Mouse (Mus musculus) retina, postnatal 1 day (tissue): ENCODE results near the gene Rnls.
"Not testable (repeated sequence)": the region's sequence is repeated elsewhere in the genome, so short reads cannot be mapped to it uniquely, and the experiment has no call there.

ENCODE experiments used
- DNase-seq: peaks from one replicate; pipeline ENCODE4 v3.0.0-alpha.2; 2012

The Rnls gene

DNA sequence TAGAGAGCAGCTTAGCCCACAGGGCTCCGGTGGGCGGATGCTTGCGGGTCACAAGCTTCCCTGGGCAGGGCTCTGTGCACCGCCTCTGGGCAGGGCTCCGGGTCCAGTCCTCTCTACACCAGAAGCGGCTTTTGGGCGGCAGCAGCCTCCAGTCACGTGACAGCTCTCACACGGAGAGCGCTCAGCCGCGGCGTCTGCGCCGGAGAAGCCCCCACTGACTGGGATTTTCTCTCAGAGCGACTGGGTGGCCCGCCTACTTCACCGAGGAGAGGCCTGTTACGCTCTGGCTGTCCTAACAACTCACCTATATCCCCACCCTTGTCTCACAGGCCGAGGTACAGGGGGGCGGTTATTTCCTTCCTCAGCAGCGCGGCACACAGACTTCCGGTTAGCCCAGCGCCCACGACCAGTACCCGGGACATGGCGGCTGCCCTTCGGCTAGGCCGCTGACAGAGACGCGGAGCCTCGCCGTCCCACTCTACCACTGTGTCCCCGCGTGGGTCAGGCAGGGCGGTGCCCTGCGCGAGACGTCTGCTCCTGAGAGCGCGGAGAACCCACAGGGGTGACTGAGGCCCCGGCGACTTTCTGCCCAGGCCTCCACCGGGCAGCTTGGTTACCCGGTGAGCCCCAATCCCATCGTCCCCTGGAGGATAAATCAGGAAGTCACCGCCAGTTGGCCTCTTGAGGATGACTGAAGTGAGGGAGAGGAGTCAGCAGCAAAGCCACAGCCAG is at the start of gene Rnls:
Rnls (minus strand) TSS at position 645 of the 732 bp plus-strand sequence.
- DNase-seq = peak; percentile 93

DNA sequence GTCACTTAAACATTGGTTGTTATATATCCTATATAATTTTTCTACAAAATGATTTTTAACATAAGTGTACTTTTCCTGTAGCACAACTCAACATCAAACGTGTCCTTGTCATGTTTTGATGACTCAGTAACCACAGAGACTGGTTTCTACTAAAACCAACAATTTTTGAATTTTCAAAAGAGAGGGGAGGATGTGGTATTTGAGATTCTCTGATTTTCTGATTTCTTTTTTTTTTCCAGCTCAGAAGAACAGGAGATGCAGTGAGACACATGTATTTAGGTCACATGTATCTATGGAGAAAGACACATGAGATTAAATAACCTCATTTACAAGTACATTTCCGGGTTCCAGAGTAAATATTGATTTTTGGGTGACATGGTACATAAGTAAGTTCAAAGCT is 37.4 kb upstream of the Rnls start:
- no peak for DNase-seq

DNA sequence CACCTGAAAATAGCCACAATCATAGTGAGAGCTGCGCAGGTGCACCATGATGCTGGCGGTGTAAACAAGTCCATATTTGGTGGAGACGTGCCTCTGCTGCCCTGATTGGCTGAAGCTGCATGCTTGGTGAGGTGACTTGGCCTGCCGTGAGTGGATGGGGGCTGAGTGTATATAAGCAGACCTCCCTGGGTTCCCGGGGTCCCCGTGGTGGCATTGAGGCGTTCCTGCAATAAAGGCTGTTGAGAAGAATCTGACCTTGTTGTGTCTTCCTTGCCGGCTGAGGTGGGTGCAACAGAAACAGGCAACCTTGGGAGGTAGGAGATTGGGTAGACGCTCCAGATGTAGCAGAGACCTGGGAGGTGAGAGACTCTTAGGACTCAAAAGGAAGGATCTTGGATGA is 27.3 kb upstream of the Rnls start:
- DNase-seq = not testable (repeated sequence)

DNA sequence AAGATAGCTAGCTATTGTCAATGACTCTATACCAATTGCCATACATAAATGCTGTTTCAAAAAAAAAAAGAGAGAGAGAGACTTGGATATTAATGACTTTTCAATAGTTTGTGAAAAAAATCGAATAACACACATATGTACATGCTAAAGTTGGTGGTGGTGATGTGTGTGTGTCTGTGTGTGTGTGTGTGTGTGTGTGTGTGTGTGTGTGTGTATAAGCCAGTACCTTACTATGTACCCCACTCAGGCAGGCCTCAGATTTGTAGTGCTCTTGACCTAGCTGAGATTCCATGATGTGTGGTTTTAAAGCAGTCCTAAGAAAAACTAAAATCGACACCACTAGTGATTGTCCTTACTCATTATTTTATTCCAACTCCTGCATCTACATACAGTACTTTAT is 11.3 kb downstream of the Rnls start:
- DNase-seq = no peak

DNA sequence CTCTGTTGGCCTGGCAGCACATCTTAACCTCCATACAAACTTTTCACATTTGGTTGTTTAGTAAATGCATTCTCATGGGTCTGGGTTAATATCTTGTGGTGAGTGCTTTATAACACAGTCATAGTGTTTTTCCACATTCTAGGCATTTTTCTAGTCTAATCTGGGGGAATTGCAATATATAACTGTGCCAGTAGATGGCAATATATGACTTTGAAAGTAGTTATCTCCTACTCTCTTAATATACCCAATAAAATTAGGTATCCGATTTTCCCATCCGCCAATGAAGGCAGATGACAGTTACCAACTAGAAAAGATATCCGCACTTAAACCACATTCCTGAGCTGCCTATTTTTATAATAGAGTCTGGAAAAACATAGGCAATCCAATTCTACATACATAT is 11.7 kb downstream of the Rnls start:
- DNase-seq = peak; percentile 66

DNA sequence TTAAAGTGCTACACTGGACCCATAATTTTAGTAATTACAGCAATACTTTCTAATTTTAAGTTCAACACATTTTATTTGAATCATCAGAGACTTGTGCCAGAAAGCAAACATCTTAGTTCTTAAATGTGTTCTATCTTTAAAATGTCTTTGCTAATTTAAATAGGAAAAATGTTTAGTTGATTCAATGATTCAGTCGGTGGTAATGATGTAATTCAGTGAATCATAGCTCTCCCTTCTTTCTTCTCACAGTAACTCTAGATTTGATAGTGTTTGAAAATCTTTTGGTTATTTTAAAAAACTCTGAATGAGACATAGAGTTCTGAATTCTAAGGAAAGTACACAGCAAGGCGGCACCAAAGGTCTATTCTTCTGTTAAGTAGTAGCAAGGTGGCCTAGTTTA is 23.3 kb downstream of the Rnls start:
- DNase-seq = no peak

DNA sequence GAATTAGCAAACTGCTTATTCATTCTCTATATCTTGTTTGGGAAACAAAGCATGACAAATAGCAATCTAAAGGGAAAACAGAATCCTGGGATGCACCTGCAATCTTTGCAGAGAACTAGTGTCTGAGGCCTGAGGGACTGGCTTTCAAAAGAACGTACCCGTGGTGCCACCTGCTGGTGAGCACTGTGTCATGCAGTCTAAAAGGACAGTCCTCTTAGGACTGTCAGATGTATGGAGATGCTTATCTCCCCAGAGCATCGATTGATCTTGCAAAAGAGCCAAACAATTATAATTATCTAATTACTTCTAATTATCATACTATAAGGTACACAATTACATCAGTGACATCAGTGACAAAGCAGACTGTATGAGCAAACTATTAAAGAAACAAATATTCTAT is 25.4 kb downstream of the Rnls start:
- DNase-seq = peak; percentile 77

DNA sequence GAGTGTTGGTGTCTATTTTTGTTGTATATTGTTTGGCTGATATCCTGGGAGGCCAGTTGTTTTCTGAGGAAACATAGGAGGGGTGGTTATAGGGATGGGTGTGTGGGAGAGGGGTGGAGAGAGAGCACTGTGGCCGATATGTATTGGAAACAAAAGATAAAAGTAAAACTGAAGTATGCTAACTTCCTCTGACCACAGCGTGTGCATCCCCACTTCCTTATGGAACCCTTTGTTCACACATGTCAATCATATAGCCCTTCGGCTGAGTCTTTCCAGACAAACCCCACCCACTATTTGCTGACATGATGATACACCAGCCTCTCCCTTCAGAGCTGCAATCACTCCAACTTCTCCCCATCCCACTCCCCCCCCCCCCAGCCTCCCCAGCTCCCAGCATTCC is 35.1 kb downstream of the Rnls start:
- no peak for DNase-seq

DNA sequence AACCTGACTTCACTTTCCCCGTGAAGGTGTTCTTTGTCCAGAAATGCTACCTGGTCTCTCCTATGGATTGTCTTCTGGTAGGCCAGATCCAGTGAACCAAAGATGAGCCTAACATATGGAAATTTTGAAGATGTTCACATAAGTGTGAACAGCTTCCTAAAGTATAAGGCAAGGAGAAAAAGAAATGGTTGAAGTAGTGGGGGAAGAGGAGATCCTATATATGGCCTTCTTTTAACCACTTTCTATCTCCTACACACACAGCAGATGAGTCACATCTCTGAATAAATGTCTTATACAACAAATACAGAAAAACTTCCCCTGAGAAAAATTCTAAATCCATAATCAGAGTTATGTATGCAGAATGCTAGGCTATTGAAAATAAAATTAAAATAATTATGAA is 52.0 kb downstream of the Rnls start:
- DNase-seq = no peak

DNA sequence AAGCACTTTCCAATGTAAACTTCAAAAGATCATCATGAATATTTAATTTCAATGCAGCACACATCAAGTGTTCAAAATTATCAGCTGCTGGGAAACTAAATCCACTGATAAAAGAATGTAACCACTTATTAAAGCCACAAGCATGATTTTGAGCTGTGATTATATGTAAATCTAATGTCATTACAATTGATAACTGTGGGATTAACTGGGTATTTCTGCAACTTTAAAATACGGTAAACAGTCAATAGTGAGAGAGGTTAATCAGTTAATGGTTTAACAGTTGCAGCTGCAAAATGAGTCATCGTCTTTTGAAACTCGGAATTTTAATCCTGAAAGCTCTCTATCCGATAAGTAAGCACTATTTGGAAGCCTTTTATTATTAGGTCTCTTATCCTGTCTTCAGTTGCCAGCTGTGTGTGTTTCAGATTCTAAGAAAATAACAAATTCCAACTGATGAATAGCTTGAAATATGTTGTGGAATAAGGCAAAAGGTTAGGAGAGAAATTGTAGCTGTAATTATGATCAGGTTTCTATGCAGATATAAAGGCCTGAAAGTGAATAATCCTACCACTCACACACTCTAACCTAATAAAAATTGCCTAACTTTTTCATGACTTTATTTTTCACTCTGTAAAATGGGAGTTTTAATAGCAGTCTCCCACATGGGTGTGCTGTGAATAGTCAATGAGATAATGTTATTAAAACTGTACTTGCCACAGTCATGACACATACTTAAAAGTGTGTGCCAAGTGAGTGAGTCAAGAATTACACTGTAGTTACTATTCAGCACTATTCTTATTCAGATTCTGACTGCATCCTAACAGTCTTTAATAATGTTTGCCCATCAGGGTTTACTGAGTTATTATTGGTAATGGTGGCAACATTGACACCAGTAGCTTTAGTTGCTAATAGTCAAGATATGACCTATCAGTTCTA is 65.1 kb downstream of the Rnls start:
- no peak for DNase-seq

DNA sequence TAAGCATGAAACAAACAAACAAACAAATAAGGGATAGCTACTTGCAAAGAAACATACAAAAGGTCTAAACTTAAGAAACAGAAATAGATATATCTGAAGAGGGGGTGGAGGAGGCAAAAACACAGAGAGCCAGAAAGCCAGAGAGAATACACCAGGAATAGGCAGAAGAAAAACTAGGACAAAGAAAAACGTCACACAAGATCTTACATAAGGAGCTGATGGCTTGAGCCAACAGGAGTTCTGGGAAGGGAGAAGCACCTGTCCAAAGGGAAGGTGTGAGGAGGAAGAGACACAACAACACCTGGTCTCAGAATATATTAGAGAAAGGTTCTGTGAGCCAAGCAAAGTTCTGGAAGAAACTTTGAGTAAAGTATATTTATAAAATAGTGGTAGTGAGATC is 73.3 kb downstream of the Rnls start:
- DNase-seq = no peak

DNA sequence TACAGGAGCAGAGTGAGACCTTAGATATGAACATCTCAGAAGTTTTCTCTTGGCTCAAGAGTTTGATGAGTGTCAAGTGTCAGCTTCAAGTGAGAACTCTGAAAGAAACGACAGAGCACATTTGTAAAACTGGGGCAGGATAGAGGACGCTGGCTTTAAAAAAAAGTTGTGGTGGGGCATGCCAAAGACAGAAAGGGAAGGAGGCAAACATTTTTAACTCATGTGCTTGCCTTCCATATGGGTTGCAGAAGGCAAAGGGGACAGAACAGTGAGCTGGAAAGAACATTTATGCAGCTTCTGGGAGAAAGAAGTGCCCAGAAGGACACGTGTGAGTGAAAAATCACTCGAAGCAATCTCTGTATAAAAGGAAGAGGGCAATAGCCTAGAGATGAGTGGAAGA is 75.0 kb downstream of the Rnls start:
- DNase-seq = no peak

DNA sequence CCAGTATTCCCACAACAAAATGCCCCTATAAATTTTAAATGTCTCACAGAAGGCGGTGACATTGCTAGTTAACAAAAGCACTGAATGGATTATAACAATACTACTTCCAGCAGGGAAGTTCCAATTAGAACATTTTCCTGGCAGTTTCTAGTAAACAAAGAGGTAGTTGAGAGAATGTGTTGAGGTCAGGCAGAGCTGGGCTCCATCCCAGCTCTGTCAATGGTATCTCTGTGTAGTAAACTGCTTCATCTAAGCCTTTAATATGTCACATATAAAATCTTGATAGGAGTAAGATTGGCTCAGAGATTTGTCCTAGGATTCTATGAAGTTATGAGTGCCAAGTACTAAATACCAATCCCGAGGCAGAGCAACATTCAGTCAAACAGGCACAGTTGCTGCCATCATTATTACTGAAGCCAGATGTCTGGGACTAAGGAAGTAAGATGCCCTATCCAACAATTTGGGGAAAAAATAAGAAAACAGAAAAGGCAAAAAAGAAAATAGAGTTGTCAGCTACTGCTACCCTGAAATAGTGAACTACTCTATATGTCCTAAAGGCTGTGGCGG is 92.3 kb downstream of the Rnls start:
- peak; percentile 22 for DNase-seq

DNA sequence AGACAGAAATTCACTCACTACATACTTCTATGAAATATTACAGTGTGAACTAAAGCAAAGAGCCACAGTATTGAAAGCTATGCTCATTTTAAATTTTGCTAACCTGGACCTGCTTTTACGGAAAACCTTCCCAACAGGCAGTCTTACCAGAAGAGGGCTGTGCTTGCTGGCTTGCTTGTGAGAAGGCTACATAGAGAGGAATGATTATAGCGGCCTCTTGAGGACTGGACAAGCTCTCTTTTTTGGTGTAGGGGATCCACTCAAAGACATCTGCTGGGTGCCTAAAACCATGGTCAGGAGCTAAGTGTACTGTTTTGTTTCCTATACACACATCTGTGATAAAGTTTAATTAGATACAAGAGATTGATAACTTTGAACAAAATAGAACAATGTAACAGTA is 95.8 kb downstream of the Rnls start:
- DNase-seq = no peak

DNA sequence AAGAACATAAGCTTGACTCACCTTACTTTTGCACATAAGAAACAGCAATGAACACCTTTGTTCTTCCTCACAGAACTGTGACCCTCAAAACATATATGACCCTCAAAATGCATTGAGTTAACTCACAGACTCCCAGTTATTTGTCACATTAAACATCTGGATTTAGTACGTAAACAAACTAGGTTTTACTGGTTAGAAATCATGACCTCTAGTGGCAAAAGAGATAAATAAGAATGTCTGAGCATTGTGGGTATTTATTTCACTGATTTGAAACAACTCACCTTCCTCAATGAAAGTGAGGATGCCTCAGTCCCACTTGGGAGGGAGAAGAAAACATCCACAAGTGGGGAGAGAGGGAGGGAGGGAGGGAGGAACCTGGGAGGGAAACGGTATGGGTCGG is 109.1 kb downstream of the Rnls start:
- DNase-seq = no peak

DNA sequence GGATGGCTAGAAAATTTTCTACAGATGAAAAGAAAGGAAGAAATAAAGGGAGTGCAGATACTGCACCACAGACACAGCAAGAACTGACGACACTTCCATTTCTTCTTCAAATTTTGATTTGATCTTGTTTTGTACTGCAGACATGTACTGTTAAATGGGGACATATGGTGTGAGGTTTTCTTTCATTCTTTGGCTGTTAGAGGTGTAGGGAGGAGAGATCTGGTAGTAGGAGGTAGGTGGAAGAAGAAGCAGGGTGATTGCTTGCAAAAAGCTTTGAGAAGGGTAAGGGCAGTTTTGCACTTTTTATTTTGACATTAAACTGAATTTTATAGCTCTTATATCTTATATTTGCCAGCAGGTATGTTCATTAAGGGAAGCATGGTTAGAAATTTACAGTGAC is 115.7 kb downstream of the Rnls start:
- no peak for DNase-seq

DNA sequence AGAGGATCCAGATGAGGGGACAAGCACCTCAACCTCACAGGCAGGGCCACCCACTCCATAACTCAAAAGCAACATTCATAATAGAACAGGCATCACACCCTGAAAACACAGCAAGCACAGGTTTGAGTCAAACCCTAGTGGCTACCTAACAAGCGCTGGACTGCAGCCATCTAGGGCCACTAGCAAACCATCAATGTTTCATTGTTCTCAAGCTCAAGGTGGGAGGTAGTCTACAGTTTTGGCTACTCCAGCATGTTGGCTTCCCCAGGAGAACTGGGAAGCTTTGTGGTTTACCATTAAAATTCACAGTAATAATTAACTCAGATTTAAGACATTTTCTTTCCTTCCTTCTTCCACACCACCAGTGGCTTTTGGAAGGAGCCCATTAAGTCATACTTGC is 118.4 kb downstream of the Rnls start:
- no peak for DNase-seq

DNA sequence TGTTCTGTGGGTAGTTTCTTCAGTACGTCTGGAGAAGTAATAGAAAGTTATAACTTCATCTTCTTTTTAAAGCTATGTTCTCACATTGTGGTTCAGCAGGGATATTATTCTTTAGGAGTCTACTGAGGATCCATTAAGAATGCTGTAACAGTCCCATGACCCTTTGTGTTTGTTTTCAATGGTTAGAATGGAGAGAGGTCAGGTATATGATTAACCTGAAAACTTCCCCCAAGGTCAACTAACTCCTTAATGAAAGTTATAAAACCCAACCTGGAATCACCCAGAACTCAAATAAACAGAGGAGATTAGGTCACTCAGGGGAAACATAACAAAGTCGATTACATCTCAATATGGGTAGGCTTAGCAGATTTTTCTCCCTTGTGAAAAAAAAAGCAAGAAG is 120.5 kb downstream of the Rnls start:
- DNase-seq = no peak

DNA sequence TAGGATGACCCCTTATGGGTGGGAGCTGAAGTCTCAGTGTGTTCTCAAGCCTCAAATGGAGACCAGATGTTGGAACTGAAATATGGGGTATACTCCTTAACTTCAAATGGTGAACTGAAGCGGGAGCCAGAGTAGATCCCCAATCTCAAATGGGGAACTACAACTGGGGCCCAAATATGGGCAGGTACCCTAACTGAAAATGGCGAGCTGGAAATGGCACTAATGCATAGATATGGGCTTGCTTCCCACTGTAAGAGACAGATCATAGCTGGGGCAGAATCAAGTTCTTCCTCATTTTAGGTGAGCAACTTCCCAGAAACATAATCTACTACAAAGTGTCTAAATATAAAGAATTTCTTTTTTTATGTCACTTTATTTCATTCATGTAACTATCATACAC is 121.9 kb downstream of the Rnls start:
- DNase-seq = no peak

DNA sequence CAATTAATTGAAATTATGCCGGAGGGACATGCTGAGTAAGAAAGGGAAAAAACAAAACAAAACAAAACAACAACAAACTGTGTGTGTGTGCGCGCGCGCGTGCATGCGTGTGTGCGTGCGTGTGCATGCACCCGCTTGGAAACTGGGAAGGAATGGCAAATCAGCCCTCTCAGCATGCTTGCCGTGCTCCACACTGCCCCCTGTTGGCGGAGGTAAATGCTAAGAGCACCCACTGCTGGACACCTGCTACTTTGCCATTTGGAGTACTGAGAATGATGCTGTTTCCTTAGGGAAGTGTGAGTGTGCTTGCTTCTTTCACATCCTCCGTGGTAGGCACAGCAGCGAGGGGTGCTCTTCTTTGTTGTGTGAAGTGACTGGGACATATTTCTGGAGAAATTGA is 124.1 kb downstream of the Rnls start:
- DNase-seq = peak; percentile 3

DNA sequence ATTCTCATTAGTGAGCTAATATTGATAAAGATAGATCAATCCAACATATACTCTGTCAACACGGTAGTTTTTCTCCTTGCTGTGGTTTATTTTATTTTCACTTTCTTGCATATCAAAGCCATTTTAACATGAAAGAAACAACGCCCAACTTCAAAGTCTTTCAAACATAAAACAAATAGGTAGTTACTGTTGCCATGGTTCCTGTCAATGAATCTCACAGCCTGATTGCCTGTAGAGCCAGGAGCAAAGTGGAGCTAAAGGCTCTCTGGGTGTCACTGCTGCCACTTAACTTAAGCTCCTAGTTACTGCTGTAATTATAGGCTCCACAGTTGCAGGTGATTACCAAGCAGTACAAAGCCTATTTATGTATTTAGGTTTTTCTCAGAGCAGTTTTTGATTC is 126.8 kb downstream of the Rnls start:
- no peak for DNase-seq

DNA sequence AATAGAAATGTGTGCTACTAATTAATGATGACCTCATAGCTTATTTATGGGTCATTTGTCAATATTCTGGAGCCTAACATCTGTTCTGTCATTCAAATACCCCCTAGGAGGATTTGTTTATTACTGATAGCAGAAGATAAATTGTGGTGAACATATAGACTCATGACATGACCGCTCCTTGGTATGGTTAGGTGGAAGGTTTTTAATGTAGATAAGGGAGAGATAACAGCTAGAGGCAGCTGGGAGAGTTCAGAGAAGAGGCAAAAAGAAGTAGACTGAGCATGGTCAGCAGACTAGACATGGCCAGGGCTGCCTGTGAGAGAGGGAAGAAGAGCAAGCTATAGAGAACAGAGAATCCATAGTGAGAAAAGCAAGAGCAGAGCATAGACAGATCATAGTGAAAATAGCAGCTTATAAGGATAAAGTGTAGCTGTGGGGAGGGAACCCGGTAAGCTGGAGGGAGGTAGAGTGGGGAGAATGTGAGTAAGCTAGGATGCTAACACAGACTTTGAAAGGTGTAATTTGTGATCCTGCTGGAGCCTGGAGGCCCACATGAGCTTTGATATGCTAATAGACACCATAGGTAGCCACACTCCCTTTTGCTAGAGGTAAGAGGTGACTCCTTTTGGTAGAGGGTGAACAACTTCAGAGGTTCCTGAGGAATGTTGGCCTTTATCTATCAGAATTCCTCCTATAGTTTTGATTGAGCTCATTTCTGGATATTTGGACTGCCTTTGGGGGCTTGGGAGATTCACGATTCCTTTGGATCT is 127.7 kb downstream of the Rnls start:
- DNase-seq = no peak

DNA sequence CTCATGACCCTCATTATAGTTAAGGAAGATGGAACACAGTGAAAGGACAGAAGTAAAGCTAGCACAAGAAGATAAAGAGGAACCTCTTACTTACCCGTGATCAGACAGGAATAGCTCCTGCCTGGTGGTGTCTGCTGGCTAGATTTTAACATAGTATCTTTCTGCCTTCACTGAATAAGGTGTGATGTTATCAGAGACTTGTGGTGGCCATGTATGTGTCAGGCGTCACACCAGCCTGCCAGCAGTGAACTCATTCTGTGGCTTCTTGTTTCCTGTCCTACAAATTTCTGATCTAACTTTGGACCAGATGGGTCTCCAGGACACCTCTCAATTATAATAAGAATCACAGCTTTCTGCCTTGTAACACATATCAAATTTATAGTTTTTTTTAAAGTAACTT is 129.7 kb downstream of the Rnls start:
- no peak for DNase-seq
